Mouse (Mus musculus): ENCODE data around the gene Acvr1c. TPM values are rescaled to one million over a fixed set of nuclear protein-coding genes. Genes with fewer than 3 reads are reported as not detected.

Acvr1c gene
- polyA plus RNA-seq, 1 experiment = 2.4 TPM

- WGBS = 14% methylated on average over 23 of the region's 23 CpGs
- Histone ChIP-seq H3K27ac (ENCODE audit: insufficient read depth, low read length) (no peak overlapping the region), H3K4me1 (ENCODE audit: control insufficient read depth, insufficient read depth, low read length) (no peaks in the 10 kb centered on the region), H3K27me3 (ENCODE audit: control insufficient read depth, insufficient read depth, low read length) (no peaks in the 10 kb centered on the region), H3K4me3 (replicated peaks; ENCODE audit: insufficient read depth, low read depth, low read length) (peak overlapping the region; percentile 31)
- peak; percentile 61 to 63 for DNase-seq
- TF ChIP-seq CTCF (IDR thresholded peaks at IDR 0.05; ENCODE audit: borderline replicate concordance, insufficient read depth, low read depth, low read length) (peak; percentile 68), POLR2A (IDR thresholded peaks at IDR 0.05; ENCODE audit: borderline replicate concordance, insufficient read depth, low read length) (no peak)
Measured at GRCm38 (mm10) chr2:58324118-58324901, 33.4 kb downstream of the Acvr1c start.

GRCm38 (mm10) chr2:58323274-58323673 lies 34.4 kb downstream of the Acvr1c start:
- DNase-seq = no peak
- no peaks in the 10 kb centered on the region for H3K27me3 ChIP-seq (ENCODE audit: control insufficient read depth, insufficient read depth, low read length)
- H3K4me1 ChIP-seq (ENCODE audit: control insufficient read depth, insufficient read depth, low read length) = no peaks in the 10 kb centered on the region
- TF ChIP-seq POLR2A (IDR thresholded peaks at IDR 0.05; ENCODE audit: borderline replicate concordance, insufficient read depth, low read length) (no peak), CTCF (IDR thresholded peaks at IDR 0.05; ENCODE audit: borderline replicate concordance, insufficient read depth, low read depth, low read length) (no peak)
- no peak overlapping the region for H3K27ac ChIP-seq (ENCODE audit: insufficient read depth, low read length)
- WGBS = 94% methylated on average over 6 of the region's 6 CpGs
- no peak overlapping the region for H3K4me3 ChIP-seq (replicated peaks; ENCODE audit: insufficient read depth, low read depth, low read length)

DNA sequence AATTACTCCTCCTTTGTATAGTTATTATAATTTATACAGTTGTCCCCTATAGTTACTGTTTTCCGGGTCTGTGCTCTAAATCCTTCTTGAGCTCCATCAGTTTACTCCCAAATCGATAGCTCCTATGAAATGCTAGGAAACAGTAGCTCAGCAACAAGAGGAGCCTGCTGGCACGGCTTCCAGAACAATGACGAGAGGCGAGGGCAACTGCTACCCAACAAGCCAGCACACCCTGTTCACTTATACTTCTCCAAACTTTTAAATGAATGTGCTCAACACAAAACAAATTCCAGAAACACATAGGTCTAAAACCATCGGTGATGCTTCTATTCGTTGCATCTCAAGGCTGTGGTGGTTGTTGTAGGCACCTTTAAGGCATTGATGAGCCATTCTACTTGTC lies 41.5 kb downstream of the Acvr1c start:
- Histone ChIP-seq H3K4me1 (ENCODE audit: control insufficient read depth, insufficient read depth, low read length) (no peaks in the 10 kb centered on the region), H3K27ac (ENCODE audit: insufficient read depth, low read length) (no peak overlapping the region), H3K4me3 (replicated peaks; ENCODE audit: insufficient read depth, low read depth, low read length) (no peak overlapping the region), H3K27me3 (ENCODE audit: control insufficient read depth, insufficient read depth, low read length) (no peaks in the 10 kb centered on the region)
- DNase-seq = no peak
- TF ChIP-seq POLR2A (IDR thresholded peaks at IDR 0.05; ENCODE audit: borderline replicate concordance, insufficient read depth, low read length) (no peak), CTCF (IDR thresholded peaks at IDR 0.05; ENCODE audit: borderline replicate concordance, insufficient read depth, low read depth, low read length) (no peak)
- WGBS = 75% methylated on average over 7 of the region's 7 CpGs

DNA sequence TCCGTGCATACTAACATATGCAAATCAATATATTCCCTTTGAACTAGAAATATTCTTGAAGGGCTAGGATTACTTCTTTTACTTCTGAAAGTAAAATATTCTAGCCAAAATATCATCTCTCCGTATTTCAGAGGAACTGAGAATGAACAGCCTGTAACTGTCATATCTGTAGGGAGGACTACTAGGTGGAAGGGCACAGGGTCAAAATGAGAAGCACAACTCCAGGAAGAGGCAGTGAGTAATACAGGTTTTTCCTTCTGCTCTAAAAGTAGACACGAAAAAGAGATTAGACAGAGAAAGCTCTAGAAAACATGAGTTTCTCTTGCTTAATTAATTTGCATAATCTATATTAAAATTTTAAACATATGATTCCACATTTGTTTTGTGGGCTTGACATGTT lies 48.0 kb downstream of the Acvr1c start:
- WGBS = 88% methylated on average over 3 of the region's 3 CpGs
- no peaks in the 10 kb centered on the region for H3K27me3 ChIP-seq (ENCODE audit: control insufficient read depth, insufficient read depth, low read length)
- no peak for DNase-seq
- no peaks in the 10 kb centered on the region for H3K4me1 ChIP-seq (ENCODE audit: control insufficient read depth, insufficient read depth, low read length)
- H3K4me3 ChIP-seq (replicated peaks; ENCODE audit: insufficient read depth, low read depth, low read length) = no peak overlapping the region
- H3K27ac ChIP-seq (ENCODE audit: insufficient read depth, low read length) = no peak overlapping the region
- no peak for TF ChIP-seq CTCF (IDR thresholded peaks at IDR 0.05; ENCODE audit: borderline replicate concordance, insufficient read depth, low read depth, low read length)
- TF ChIP-seq POLR2A (IDR thresholded peaks at IDR 0.05; ENCODE audit: borderline replicate concordance, insufficient read depth, low read length) = no peak

- no peak overlapping the region for H3K4me3 ChIP-seq (replicated peaks; ENCODE audit: insufficient read depth, low read depth, low read length)
- 86% methylated on average over 3 of the region's 3 CpGs for WGBS
Measured at GRCm38 (mm10) chr2:58304450-58304849, 53.2 kb downstream of the Acvr1c start.

DNA sequence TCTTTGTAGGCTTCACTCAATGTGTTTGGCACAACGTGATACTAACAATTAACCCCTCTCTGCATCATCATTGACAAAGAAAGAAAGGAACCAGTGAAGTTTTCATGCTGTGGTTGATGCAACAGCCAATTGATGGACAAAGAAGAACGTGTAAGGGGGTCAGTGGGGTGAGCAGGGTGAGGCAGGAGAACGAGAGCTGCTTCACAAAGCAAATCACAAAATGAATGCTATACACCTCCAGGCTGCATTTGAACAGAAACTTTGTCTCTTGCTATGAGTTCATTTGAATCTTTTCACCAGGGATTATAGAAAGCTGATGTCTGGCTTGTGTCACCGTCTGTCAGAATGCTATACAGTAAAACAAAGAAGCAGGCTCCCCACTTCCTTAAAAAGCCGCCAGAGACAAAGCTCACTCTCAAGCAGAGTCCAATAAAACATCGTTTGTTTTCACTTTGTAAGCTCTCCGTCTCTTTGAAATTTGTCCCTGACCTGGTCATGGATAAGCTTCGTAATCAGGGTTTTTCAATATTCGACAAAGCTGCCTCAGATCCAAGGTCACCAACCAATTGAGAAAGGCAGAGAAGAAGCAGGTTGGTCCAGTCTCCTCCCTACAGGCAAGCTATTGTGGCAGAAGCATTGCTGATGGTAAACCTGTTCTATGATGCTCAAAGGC lies 67.8 kb downstream of the Acvr1c start:
- DNase-seq = no peak
- 38% methylated on average over 9 of the region's 9 CpGs for WGBS
- Histone ChIP-seq H3K27ac (ENCODE audit: insufficient read depth, low read length) (no peak overlapping the region), H3K4me3 (replicated peaks; ENCODE audit: insufficient read depth, low read depth, low read length) (no peak overlapping the region), H3K4me1 (ENCODE audit: control insufficient read depth, insufficient read depth, low read length) (no peaks in the 10 kb centered on the region), H3K27me3 (ENCODE audit: control insufficient read depth, insufficient read depth, low read length) (no peaks in the 10 kb centered on the region)
- TF ChIP-seq POLR2A (IDR thresholded peaks at IDR 0.05; ENCODE audit: borderline replicate concordance, insufficient read depth, low read length) = no peak
- TF ChIP-seq CTCF (IDR thresholded peaks at IDR 0.05; ENCODE audit: borderline replicate concordance, insufficient read depth, low read depth, low read length) = no peak

More at GRCm38 (mm10) chr2:58304450-58304849, 53.2 kb downstream of the Acvr1c start:
- Histone ChIP-seq H3K27ac (ENCODE audit: insufficient read depth, low read length) (no peak overlapping the region), H3K27me3 (ENCODE audit: control insufficient read depth, insufficient read depth, low read length) (no peaks in the 10 kb centered on the region), H3K4me1 (ENCODE audit: control insufficient read depth, insufficient read depth, low read length) (no peaks in the 10 kb centered on the region)
- no peak for DNase-seq
- no peak for TF ChIP-seq CTCF (IDR thresholded peaks at IDR 0.05; ENCODE audit: borderline replicate concordance, insufficient read depth, low read depth, low read length)
- no peak for TF ChIP-seq POLR2A (IDR thresholded peaks at IDR 0.05; ENCODE audit: borderline replicate concordance, insufficient read depth, low read length)

DNA sequence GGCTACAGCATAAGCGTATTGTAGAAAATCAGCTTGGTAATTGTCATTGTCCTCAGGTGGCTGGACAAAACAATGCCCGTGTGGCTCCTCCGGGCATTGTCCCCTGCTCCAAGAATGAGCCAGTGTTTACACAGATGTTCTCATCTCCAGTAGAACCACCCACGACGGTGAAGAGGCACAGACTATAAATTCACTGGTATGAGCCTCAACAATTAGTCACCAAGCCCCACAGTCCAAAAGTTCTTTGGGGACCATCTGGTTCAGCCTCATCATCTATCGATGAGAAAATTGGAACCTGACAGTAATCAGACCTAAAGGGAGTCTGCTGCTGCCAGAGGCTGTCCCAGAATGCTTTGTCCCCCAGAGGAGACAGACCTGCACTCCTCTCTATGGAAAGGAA lies 68.4 kb downstream of the Acvr1c start:
- H3K27me3 ChIP-seq (ENCODE audit: control insufficient read depth, insufficient read depth, low read length) = no peaks in the 10 kb centered on the region
- TF ChIP-seq POLR2A (IDR thresholded peaks at IDR 0.05; ENCODE audit: borderline replicate concordance, insufficient read depth, low read length) = no peak
- TF ChIP-seq CTCF (IDR thresholded peaks at IDR 0.05; ENCODE audit: borderline replicate concordance, insufficient read depth, low read depth, low read length) = no peak
- WGBS = 63% methylated on average over 6 of the region's 6 CpGs
- DNase-seq = no peak
- H3K4me3 ChIP-seq (replicated peaks; ENCODE audit: insufficient read depth, low read depth, low read length) = no peak overlapping the region
- H3K27ac ChIP-seq (ENCODE audit: insufficient read depth, low read length) = no peak overlapping the region
- H3K4me1 ChIP-seq (ENCODE audit: control insufficient read depth, insufficient read depth, low read length) = no peaks in the 10 kb centered on the region

Measured in cerebellum, adult 2 months (tissue).